Mouse (Mus musculus) liver, adult 2 months (tissue): ENCODE measurements at regions not wholly inside any gene's neighbourhood (a gene's known extent, or its start where the extent isn't known, plus 50 kb on each side); places are given as distances from the start of the nearest gene placed in this dataset.

ENCODE experiments used
- DNase-seq: peaks from one replicate; pipeline ENCODE4 v3.0.0-alpha.2; 2011; ENCODE audit warnings: low read depth, low spot score; ENCODE audit errors: extremely low read depth
- H3K27ac ChIP-seq: fragments of 200-500 bp; replicated peaks from 2 replicates; pipeline ENCODE4 v1.5.1; 2012; ENCODE audit warnings: low read depth, mild to moderate bottlenecking, control low read depth, inconsistent platforms, low read length; ENCODE audit not compliant: insufficient read depth
- H3K27me3 ChIP-seq: fragments of 200-500 bp; 2 replicates; pipeline ENCODE4 v1.6.1; 2012; ENCODE audit warnings: mild to moderate bottlenecking, moderate library complexity, low read length, inconsistent platforms; ENCODE audit not compliant: control insufficient read depth, insufficient read depth
- H3K36me3 ChIP-seq: fragments of 200-500 bp; 2 replicates; pipeline ENCODE4 v1.6.1; 2012; ENCODE audit warnings: low read length, inconsistent platforms; ENCODE audit not compliant: control insufficient read depth, insufficient read depth
- H3K4me1 ChIP-seq: fragments of 200-500 bp; 2 replicates; pipeline ENCODE4 v1.6.1; 2011; ENCODE audit warnings: low read length; ENCODE audit not compliant: control insufficient read depth, insufficient read depth
- H3K4me3 ChIP-seq: fragments of 200-500 bp; 2 replicates; pipeline ENCODE4 v1.5.1; 2011; ENCODE audit warnings: low read depth, mild to moderate bottlenecking, control low read depth, low read length, moderate library complexity; ENCODE audit not compliant: insufficient read depth
- H3K79me2 ChIP-seq: fragments of 200-500 bp; 2 replicates; pipeline ENCODE4 v1.6.1; 2012; ENCODE audit warnings: inconsistent platforms, mild to moderate bottlenecking, low read length, moderate library complexity; ENCODE audit not compliant: control insufficient read depth, insufficient read depth
- H3K9ac ChIP-seq: fragments of 200-500 bp; 2 replicates; pipeline ENCODE4 v1.6.1; 2012; ENCODE audit warnings: low read depth, mild to moderate bottlenecking, control low read depth, inconsistent platforms, low read length
- CTCF ChIP-seq: fragments of 200-500 bp; IDR thresholded peaks from 2 replicates; pipeline ENCODE4 v1.5.1; 2011; ENCODE audit warnings: low read depth, low read length, control low read depth
- POLR2A ChIP-seq: fragments of 200-500 bp; IDR thresholded peaks from 2 replicates; pipeline ENCODE4 v1.6.1; 2011; ENCODE audit warnings: low read length, control low read depth; ENCODE audit not compliant: insufficient read depth; ENCODE audit errors: extremely low read depth
- WGBS: fragments of 180-500 bp; shearing (Covaris S2); methylation state at CpG from one replicate; pipeline ENCODE4 v1.1.7; 2018; 5-methylcytosine and 5-hydroxymethylcytosine counted together

GRCm38 (mm10) chr9:40617676-40618062 is 52.7 kb upstream of the Gm21915 start:
- Histone ChIP-seq H3K27ac (no peak overlapping the region), H3K4me3 (no peak overlapping the region), H3K27me3 (peaks cover 3% of the 10 kb centered on the region; the same call in 1 of the 2 replicates), H3K79me2 (no peaks in the 10 kb centered on the region), H3K4me1 (peaks cover 4% of the 10 kb centered on the region), H3K9ac (no peak overlapping the region), H3K36me3 (no peaks in the 10 kb centered on the region)
- DNase-seq, result no peak
- TF ChIP-seq POLR2A (no peak), CTCF (no peak)
- WGBS, result 66% methylated on average over 10 of the region's 10 CpGs

- Histone ChIP-seq H3K4me1 (peaks cover 9% of the 10 kb centered on the region), H3K27me3 (peaks cover 3% of the 10 kb centered on the region; the same call in 1 of the 2 replicates), H3K27ac (no peak overlapping the region), H3K4me3 (no peak overlapping the region), H3K36me3 (no peaks in the 10 kb centered on the region), H3K79me2 (no peaks in the 10 kb centered on the region), H3K9ac (no peak overlapping the region)
- DNase-seq, result no peak
- WGBS, result 20% methylated on average over 20 of the region's 20 CpGs
- no peak for TF ChIP-seq POLR2A
- no peak for TF ChIP-seq CTCF
Measured at GRCm38 (mm10) chr9:40617036-40617675, 53.3 kb upstream of the Gm21915 start.

- H3K4me1 ChIP-seq, result peaks cover 9% of the 10 kb centered on the region
- TF ChIP-seq POLR2A (no peak), CTCF (peak; percentile 65; the same call in 1 of the 2 replicates)
- no peaks in the 10 kb centered on the region for H3K79me2 ChIP-seq
- peaks cover 3% of the 10 kb centered on the region; the same call in 1 of the 2 replicates for H3K27me3 ChIP-seq
- 3% methylated on average over 11 of the region's 11 CpGs for WGBS
- no peaks in the 10 kb centered on the region for H3K36me3 ChIP-seq
- DNase-seq, result peak; percentile 37
- H3K27ac ChIP-seq, result no peak overlapping the region
- no peak overlapping the region for H3K9ac ChIP-seq
- no peak overlapping the region for H3K4me3 ChIP-seq
Measured at GRCm38 (mm10) chr9:40616426-40617035, 53.9 kb upstream of the Gm21915 start.

GRCm38 (mm10) chr9:40615891-40616290 is 54.5 kb upstream of the Gm21915 start:
- 46% methylated on average over 8 of the region's 8 CpGs for WGBS
- Histone ChIP-seq H3K27me3 (peaks cover 3% of the 10 kb centered on the region; the same call in 1 of the 2 replicates), H3K4me1 (peaks cover 9% of the 10 kb centered on the region), H3K9ac (no peak overlapping the region), H3K27ac (no peak overlapping the region), H3K4me3 (no peak overlapping the region), H3K79me2 (no peaks in the 10 kb centered on the region), H3K36me3 (no peaks in the 10 kb centered on the region)
- no peak for DNase-seq
- no peak for TF ChIP-seq CTCF
- no peak for TF ChIP-seq POLR2A

- H3K27me3 ChIP-seq, result peaks cover 3% of the 10 kb centered on the region; the same call in 1 of the 2 replicates
- H3K79me2 ChIP-seq, result no peaks in the 10 kb centered on the region
- H3K9ac ChIP-seq, result no peak overlapping the region
- no peaks in the 10 kb centered on the region for H3K36me3 ChIP-seq
- H3K4me1 ChIP-seq, result peaks cover 9% of the 10 kb centered on the region
- no peak overlapping the region for H3K4me3 ChIP-seq
- TF ChIP-seq CTCF (no peak), POLR2A (no peak)
- no peak overlapping the region for H3K27ac ChIP-seq
- no peak for DNase-seq
- WGBS, result 86% methylated on average over 5 of the region's 5 CpGs
Measured at GRCm38 (mm10) chr9:40614071-40614470, 56.3 kb upstream of the Gm21915 start.

- WGBS, result 34% methylated on average over 4 of the region's 4 CpGs
- Histone ChIP-seq H3K4me1 (peaks cover 9% of the 10 kb centered on the region), H3K4me3 (no peak overlapping the region), H3K27ac (peak overlapping the region; percentile 20; the same call in 1 of the 2 replicates), H3K27me3 (peaks cover 3% of the 10 kb centered on the region; the same call in 1 of the 2 replicates), H3K36me3 (no peaks in the 10 kb centered on the region), H3K79me2 (no peaks in the 10 kb centered on the region), H3K9ac (no peak overlapping the region)
- peak; percentile 91 for DNase-seq
- TF ChIP-seq CTCF (no peak), POLR2A (no peak)
Measured at GRCm38 (mm10) chr9:40613182-40613581, 57.2 kb upstream of the Gm21915 start.
